Mouse (Mus musculus): ENCODE measurements around the gene Taf4.

GRCm38 (mm10) chr2:179961420-179961819, 15.0 kb downstream of the Taf4 start:
- TF ChIP-seq CTCF (IDR thresholded peaks at IDR 0.05; ENCODE audit: insufficient read depth, low read depth, low read length) (no peak), POLR2A (IDR thresholded peaks at IDR 0.05; ENCODE audit: insufficient read depth, low read depth, low read length) (no peak)
